Mouse (Mus musculus): ENCODE measurements around the gene Frmd3. TPM values are rescaled to one million over a fixed set of nuclear protein-coding genes. Genes with fewer than 3 reads are reported as not detected.
"Not testable (repeated sequence)": the region's sequence is repeated elsewhere in the genome, so short reads cannot be mapped to it uniquely, and the experiment has no call there.

The Frmd3 gene
- total RNA-seq (2021), result 0.36 TPM in 1 of 2 replicates, not detected in the other
- long read RNA-seq, partial matches to known transcripts, result 1 of 2 reads
- long read RNA-seq, other reads (novel, unspliced or antisense), result 1 of 2 reads

DNA sequence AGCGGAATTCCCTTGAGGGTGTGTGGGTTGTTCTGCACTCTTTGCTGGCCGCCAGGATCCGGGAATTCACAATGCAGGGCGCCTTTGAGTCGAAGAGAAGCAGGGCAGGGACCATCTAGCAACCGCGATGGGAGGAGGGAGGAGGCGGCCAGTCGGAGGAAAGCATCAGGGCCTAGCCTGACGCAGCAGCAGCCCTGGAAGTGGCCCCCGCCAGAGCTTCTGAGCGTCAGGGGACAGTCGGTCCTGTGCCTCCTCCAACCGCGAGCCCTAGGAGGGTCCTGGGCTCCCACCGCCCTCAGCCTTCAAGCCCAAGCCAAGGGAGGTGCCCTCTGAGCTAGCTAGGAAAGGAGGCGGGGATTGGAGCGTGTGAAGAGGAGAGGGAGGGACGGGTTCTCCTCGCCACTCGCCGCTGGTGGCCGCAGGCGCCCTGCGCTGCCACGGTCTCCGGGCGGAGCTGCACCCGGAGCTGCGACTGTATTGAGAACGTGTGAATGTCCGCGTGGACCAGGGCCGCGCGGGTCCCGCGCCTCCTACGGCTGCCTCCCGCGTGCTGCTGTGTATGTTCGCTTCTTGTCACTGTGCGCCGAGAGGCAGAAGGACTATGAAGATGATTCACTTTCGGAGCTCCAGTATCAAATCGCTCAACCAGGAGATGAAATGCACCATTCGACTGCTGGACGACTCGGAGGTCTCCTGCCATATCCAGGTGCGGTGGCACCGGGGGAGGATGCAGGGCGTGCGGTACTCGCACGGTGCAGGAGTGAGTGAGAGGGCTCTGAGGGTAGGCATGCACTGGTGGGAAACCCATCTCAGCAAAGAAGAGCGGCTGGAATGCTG lies at the start of gene Frmd3:
Frmd3 (plus strand) TSS at position 232 of the 837 bp plus-strand sequence.
- DNase-seq, result peak; percentile 37

DNA sequence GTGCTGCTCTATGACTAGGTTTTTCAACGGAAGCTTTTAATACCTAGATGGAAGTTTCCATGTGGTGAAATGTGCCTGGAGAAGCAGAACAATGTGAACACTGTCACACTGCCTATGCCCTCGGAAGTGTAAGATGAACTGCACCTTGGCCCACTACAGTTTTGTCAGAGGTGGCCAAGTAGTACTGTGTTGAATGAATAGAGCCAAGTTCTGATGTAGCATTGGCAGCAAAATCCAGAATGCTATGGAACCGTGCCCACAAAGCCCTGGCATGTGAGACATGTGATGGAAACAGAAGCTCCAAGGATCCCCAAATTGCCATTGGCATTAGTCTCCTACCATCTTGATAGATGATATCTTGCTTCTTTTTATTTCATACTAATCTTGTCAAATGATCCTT lies 32.8 kb upstream of the Frmd3 start:
- no peak for DNase-seq

DNA sequence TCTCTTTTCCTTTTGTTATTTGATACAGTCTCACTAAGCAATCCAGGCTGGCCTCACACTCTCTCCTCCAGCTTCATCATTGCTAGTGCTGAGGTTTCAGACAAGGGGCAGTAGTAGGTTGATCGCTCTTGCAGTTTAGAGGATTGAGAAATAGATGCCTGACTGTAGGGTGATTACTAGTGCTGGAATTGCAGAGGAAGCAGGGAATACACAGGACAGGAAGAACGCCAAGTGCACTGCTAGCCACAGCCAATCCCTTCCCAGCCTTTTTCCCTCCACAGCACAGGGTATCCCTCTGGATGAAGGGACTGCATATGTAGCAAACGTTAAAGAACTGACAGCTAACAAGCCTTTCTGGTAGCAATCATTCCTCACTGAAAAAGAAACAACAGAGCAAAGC lies 965 bp upstream of the Frmd3 start:
- no peak for DNase-seq

DNA sequence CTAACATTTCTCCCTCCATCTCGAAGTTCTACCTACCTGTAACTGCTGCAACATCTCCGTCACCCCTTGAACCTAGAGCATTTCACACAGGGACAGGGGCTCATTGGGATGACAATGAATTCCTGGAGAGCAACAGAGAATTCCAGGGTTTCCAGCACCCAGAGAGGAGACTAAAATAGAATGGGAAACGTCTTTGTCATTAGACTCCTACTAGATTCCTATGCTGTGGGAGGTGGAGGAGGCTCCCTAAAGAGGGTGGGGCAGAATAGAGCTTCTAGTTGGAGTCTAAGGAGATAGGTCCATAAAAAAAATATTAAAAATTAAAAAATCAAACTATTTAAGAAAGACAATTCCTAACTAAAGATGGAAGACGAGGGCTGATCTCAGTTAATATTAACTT lies 542 bp upstream of the Frmd3 start:
- DNase-seq, result no peak

DNA sequence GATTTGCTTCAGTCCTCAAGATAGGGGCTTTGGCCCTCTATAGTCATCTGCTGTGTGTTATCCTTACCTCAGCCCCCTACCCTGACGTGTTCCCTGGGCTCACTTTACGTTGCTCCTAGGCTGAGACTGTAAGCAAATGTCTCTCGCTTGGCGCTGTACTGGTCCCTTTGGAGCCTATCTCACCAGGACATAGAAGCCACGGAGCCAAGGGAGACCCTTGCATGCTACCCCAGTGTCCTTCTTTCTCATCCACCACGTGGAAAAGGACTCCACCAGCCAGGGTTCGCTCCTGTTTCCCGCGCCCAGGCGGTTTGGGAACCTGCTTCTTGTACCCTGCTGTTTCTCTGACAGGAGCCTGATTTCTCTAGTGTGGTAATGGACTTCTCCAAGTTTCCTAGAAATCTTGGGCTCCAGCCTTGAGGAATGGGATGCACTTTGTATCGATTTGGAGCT lies 832 bp downstream of the Frmd3 start:
- no peak for DNase-seq

DNA sequence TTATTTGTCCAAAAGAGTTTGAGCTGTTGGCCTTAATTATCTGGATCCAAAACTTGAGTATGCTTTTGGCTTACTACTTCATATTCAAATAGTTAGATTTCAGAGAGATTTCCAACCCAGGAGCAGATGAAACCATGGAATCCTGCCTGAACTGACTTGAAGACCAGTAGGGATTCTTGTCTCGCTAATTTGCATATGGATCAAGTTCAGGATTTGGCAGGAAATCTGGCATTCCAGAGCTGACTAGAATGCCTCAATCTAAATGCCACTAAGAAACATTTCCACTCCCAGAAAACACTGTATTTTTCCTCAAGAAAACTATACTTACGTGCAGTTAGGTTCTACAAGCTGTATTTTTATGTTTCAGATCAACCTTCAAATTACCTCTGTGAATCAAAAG lies 6.8 kb downstream of the Frmd3 start:
- DNase-seq, result no peak

DNA sequence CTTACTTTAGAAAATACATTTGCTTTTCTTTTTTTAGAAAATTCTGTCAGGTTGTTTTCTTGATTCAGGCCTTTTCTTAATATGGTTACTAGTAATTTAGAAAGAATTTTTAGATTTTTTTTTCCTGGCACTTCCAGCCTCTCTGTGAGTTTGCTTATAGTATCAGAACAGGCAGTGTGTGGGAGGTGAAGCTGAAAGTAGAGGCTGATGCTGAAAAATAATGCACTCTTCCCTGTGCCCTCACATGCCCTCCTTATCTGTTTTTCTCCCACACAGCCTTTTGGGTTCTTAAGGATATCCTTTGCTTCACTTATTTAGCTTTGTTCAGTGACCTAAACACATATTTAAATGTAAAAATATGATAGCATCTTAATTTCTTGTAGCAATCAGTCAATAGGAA lies 30.0 kb downstream of the Frmd3 start:
- DNase-seq, result no peak

DNA sequence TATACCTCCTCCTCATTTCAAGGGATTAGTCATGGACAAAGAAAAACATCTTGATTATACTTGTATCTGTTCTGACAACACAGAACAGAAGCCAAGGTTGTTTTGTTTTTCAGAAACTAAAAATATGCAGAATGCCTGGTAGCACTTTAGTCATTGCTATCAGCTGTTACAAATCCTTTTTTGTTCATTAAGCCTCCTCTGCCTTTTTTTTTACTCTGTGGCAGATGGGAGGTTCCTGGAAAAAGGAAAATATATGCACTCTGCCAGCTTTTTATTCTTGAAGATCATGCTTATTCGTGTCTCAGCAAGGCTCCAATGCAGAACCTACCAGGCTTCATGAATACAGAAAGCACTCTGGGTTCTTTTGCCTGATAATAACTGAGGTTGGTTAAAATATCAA lies 38.5 kb downstream of the Frmd3 start:
- no peak for DNase-seq

DNA sequence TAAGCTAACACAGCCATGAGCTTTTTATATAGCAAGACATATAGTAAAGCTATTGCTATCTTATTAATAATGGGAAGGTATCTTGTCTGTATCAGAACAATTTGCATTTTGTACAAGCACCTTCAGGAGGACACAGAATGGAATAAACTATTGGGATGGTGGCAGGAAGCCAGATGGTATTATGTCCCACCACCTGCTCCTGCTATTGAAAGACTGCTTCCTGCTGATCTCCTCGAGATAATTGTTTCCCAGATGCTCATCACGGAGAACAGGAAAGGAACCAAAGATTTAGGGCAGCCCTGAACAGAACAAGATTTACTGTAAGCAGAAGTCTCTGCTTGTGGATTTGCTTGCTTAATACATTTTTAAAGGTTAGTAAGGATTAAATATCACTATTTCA lies 63.5 kb downstream of the Frmd3 start:
- DNase-seq, result no peak

DNA sequence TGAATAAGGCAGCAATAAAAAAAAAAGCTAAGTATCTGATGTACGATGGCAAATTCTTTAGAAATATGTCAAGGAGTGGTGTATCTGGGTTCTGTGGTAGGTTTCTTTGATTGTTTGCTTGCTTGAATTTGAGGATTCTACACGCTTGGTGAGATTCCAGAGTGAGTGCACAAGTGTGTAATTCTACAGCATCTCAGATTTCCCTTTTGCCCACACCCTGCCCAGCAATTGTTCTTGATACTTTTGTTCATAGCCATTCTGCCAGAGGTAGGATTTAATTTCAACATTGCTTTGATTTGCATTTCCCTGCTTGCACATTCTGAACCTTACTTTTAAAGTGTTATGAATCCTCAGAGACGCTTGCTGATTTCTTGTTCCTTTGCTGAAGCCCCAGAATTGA lies 97.6 kb downstream of the Frmd3 start:
- no peak for DNase-seq

DNA sequence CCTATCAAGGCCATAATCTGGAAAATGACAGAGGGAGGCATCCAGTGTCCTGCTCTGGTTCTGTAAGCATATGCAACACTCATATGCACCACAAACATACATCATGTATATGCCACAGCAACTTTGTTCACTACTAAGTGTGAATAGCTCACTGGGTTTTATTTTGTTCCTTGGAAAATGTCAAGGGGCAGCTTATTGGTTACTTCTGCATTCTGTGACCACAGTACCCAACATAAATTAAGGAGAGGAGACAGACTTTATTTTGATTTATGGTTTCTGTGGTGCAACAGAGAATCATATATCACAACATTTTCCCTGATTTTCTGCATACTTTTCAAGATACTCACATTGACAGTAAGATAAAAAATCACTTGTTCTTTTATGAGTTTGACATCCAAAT lies 178.3 kb downstream of the Frmd3 start:
- no peak for DNase-seq

DNA sequence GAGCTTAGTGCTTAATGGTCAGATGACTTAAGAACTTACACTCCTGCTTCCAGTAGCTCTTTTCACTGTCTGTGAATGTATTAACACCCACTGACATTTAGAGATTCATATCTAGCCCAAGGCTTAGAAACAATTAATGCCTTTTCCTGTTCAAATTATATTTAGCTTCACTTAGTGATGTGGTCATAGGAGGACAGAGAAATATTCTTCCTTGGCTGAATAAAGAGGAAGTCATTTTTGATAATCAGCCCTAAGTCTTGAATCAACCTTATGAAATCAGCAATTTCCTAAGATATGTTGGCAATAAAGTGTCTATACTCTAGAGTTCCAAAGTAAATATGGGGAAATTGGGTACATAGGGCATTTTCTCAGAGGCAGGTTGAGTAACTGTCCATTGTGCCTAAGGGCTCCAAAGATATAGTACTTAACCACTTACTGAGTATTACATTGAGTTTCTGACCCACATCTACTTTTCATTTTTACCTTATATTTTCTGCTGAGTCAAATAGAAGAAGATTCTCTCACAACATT lies 188.1 kb downstream of the Frmd3 start:
- no peak for DNase-seq

DNA sequence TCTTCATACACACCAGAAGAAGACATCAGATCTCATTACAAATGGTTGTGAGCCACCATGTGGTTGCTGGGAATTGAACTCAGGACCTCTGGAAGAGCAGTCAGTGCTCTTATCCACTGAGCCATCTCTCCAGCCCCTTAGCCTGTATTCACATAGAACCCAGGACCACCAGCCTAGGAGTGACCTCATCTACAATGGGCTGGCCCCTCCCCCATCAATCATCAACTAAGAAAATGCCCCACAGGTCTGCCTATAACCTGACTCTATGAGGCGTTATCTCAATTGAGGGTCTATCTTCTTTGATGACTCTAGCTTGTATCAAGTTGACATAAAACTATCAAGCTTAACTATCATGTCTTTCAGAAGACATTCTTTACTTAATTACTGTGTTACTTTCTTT lies 208.5 kb downstream of the Frmd3 start:
- DNase-seq, result not testable (repeated sequence)

DNA sequence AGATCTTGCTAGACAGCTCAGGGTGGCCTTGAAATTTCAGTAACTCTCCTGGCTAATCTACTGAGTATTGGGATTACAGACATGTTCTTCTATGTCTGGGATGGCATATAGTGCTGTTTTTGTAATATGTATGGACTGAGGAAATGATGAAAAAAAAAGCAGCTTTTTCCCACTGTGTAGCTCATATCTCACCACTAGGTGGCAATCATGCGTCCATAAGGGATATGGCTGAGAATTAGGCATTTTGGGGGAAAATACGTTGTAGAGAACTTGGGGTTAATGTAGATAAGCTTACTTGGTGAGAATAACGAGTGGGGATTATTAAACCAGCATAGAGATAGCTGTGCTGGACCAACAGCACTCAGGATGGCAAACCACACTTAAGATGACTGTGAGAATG lies 209.1 kb downstream of the Frmd3 start:
- no peak for DNase-seq

DNA sequence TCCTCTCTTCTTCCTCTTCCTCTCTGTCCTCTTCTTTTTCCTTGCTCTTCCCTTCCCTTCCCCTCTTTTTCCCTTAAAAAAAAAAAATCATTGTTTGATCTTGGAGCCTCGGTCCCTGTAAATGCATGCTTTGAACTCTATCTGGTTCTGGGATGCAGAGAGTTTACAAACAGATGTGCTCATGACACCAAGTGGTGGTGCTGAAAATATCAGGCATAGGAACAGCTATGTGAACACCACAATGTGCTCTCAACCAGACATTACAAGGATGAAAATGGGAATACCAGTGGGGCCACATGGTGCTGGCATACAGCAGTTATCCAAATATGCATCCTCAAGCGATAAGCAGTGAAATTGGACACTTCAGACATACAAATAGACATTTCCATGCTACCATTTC lies 211.0 kb downstream of the Frmd3 start:
- no peak for DNase-seq

DNA sequence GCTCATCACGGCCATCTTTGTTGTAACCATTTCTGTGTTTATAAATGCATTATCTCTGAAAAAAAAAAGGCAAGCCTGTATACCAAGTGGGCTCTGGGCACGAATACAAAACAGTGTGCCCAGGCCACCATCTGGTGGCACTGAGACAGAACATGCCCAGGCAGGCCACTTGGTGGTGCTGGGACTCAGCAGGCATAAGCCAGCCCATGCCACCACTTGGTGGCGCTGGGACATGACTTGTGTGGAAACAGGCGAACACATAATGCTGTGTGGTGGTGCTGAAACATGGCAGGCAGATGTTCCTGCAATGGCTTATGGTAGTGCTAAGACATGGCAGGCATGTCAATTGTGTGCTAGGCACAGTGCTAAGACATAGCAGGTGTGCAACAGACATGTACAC lies 217.8 kb downstream of the Frmd3 start:
- peak; percentile 16 for DNase-seq

DNA sequence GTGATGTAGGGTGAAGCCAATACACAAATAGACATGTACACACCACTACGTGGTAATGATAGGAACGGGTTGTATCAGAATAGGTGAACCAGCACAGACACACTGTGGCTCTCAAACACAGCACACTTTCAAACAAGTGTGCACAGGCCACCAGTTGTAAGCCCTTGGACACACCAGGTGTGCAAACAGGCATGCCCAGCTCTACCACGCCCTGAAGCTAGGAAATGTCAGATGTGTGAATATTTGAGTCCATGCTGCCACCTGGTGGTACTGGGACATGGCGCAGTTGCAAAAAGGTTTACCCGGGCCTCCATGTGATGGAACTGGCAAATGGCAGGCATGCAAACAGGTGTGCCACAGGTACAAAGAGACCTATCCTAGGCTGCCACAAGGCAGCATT lies 218.2 kb downstream of the Frmd3 start:
- DNase-seq, result peak; percentile 32

DNA sequence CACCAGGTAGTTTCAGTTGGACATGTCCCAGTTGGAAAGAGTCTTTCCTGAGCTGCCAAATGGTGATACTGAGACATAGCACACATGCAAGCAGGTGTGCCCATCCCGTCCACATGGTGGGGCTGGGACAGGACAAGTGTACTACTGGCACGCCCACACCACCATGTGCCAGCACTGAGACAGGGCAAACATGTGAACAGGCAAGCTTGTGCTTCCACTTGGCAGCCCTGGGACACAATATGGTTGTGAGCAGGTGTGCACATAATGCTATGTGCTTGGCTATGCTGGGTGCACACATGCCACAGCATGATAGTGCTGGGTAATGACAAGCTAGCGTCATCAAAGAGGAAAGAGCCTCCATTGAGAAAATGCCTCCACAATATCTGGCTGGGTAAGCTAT lies 220.3 kb downstream of the Frmd3 start:
- no peak for DNase-seq

DNA sequence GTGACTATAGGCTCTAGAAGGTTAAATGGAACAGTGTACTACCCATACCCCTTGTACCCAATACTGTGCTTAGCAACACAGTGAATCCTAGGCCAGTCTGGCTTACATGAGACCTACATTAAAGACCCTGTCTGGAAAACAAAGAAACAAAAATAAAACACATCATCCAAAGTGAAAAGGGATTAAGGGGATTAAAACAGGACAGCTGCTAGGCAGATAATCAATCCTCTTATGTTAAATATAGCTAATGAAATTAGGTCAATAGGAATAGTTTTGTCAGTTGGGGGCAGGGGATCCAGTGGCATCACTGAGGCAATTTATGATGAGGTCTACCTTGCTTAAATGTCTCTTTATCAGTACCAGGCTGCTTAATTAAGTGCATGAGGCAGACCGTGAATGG lies 228.9 kb downstream of the Frmd3 start, which contains the start of gene Kdm4c:
Kdm4c (plus strand) TSS at position 322 of the 400 bp plus-strand sequence.
- no peak for DNase-seq
